Mouse (Mus musculus): ENCODE measurements around the gene Apela.

DNA sequence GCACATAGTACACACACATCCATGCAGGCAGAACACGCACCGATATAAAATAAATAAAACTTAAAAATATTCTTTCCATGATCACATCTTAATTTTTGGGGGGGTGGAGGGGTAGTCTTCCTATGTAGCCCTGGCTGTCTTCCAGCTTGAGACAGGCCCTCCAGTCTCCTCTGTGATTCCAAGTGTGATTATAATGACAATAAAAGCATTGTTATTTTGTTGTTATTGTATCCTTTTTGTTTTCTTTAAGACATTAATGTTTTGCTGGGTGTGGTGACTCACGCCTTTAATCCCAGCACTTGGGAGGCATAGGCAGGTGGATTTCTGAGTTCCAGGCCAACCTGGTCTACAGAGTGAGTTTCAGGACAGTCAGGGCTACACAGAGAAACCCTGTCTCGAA, 10.7 kb upstream of the Apela start:
- TF ChIP-seq POLR2A (IDR thresholded peaks at IDR 0.05; ENCODE audit: control insufficient read depth, extremely low read depth, insufficient read depth, low read length, poor library complexity) (no peak), CTCF (IDR thresholded peaks at IDR 0.05; ENCODE audit: borderline replicate concordance, control insufficient read depth, extremely low read depth, insufficient read depth, low read length, poor library complexity) (no peak)

All from thymus, adult 2 months (tissue).